In genomic region chr4:32521361-32521740, GRCm38 (mm10) we compare ENCODE assay signal across 10 mouse cellular contexts.
DNase-seq lines count a peak whose midpoint lies in the region; ATAC-seq lines count a peak whose summit lies in the region.
"Had no signal": no experiment of that assay in that cellular context is flagged by ENCODE, and none has a peak within 500 bp of the region (broad histone marks: within the 10 kb centered on the region; RNA-seq: fewer than 3 reads in every experiment).

No protein-coding gene starts in this region.

- DNase-seq in heart, postnatal 14 days, result no peak
- DNase-seq in embryonic facial prominence, embryonic 11.5 days (ENCODE audit: low spot score), result no peak
- no peak for DNase-seq in limb, embryonic 11.5 days (ENCODE audit: low spot score)
- DNase-seq in gastrocnemius, postnatal 4 days (ENCODE audit: low spot score in 2 of 2), result no peak
- no peak for DNase-seq in spleen, adult 18-20 months
- DNase-seq: cerebellum, postnatal 14 days; lung, adult 2 months had no signal

- H3K4me2 ChIP-seq in heart, embryonic 12.5 days, result no peak overlapping the region
- 0 out of 2 replicates have a peak overlapping the region, but pooled peaks have one; percentile 10 for H3K4me2 ChIP-seq in kidney, embryonic 16.5 days (replicated peaks; ENCODE audit: low read depth, low read length)
- no peak overlapping the region for H3K4me2 ChIP-seq in kidney, embryonic 14.5 days (replicated peaks; ENCODE audit: low read depth, low read length)
- H3K4me2 ChIP-seq in embryonic facial prominence, embryonic 11.5 days (ENCODE audit: low read depth, low read length), result no peak overlapping the region
- no peak overlapping the region for H3K4me2 ChIP-seq in limb, embryonic 11.5 days (ENCODE audit: low read depth, severe bottlenecking)

- intact Hi-C loops in heart, postnatal 14 days (cut with DNase I), result no loop called here

- peak overlapping the region; percentile 58; the same call in 1 of the 2 replicates for H3K27ac ChIP-seq in heart, embryonic 12.5 days (ENCODE audit: poor library complexity, severe bottlenecking)
- H3K27ac ChIP-seq in kidney, embryonic 16.5 days (ENCODE audit: low read length), result peak overlapping the region; percentile 67; the same call in 1 of the 2 replicates
- no peak overlapping the region for H3K27ac ChIP-seq in kidney, embryonic 14.5 days (ENCODE audit: low read depth, low read length)
- peak overlapping the region; percentile 2; the same call in 1 of the 2 replicates for H3K27ac ChIP-seq in embryonic facial prominence, embryonic 11.5 days (replicated peaks; ENCODE audit: low read depth, low read length)
- 0 out of 2 replicates have a peak overlapping the region, but pooled peaks have one; percentile 33 for H3K27ac ChIP-seq in limb, embryonic 11.5 days (replicated peaks; ENCODE audit: low read depth, low read length)

- 68% methylated on average over 6 of the region's 6 CpGs for WGBS in heart, embryonic 12.5 days
- WGBS in kidney, embryonic 16.5 days, result 50% methylated on average over 6 of the region's 6 CpGs
- WGBS in kidney, embryonic 14.5 days, result 42% methylated on average over 6 of the region's 6 CpGs
- 33% methylated on average over 6 of the region's 6 CpGs for WGBS in embryonic facial prominence, embryonic 11.5 days
- 40% methylated on average over 6 of the region's 6 CpGs for WGBS in limb, embryonic 11.5 days

- no peak overlapping the region for H3K4me3 ChIP-seq in heart, embryonic 12.5 days
- no peak overlapping the region for H3K4me3 ChIP-seq in kidney, embryonic 16.5 days (ENCODE audit: low read length)
- H3K4me3 ChIP-seq in kidney, embryonic 14.5 days (ENCODE audit: low read length), result no peak overlapping the region
- H3K4me3 ChIP-seq in embryonic facial prominence, embryonic 11.5 days (ENCODE audit: low read depth, low read length), result no peak overlapping the region
- no peak overlapping the region for H3K4me3 ChIP-seq in limb, embryonic 11.5 days (ENCODE audit: low read depth, low read length)

- H3K9me3 ChIP-seq in heart, embryonic 12.5 days (replicated peaks), result no peaks in the 10 kb centered on the region
- H3K9me3 ChIP-seq in kidney, embryonic 16.5 days (ENCODE audit: low read length), result no peaks in the 10 kb centered on the region
- no peaks in the 10 kb centered on the region for H3K9me3 ChIP-seq in kidney, embryonic 14.5 days (ENCODE audit: control insufficient read depth, low read length)
- H3K9me3 ChIP-seq in embryonic facial prominence, embryonic 11.5 days (replicated peaks; ENCODE audit: control insufficient read depth, low read length), result no peaks in the 10 kb centered on the region
- no peaks in the 10 kb centered on the region for H3K9me3 ChIP-seq in limb, embryonic 11.5 days (ENCODE audit: control insufficient read depth, low read length)

- no peak overlapping the region for H3K9ac ChIP-seq in heart, embryonic 12.5 days
- H3K9ac ChIP-seq in kidney, embryonic 16.5 days (replicated peaks; ENCODE audit: low read length), result no peak overlapping the region
- H3K9ac ChIP-seq in kidney, embryonic 14.5 days (ENCODE audit: low read depth, low read length), result no peak overlapping the region
- no peak overlapping the region for H3K9ac ChIP-seq in embryonic facial prominence, embryonic 11.5 days (replicated peaks; ENCODE audit: low read length)
- no peak overlapping the region for H3K9ac ChIP-seq in limb, embryonic 11.5 days (ENCODE audit: low read length)

- H3K36me3 ChIP-seq in heart, embryonic 12.5 days, result no peaks in the 10 kb centered on the region
- H3K36me3 ChIP-seq in kidney, embryonic 16.5 days (ENCODE audit: insufficient read depth, low read length), result no peaks in the 10 kb centered on the region
- H3K36me3 ChIP-seq in kidney, embryonic 14.5 days (ENCODE audit: control insufficient read depth, insufficient read depth, low read length), result no peaks in the 10 kb centered on the region
- H3K36me3 ChIP-seq in embryonic facial prominence, embryonic 11.5 days (replicated peaks; ENCODE audit: control insufficient read depth, insufficient read depth, low read depth, low read length), result no peaks in the 10 kb centered on the region
- H3K36me3 ChIP-seq in limb, embryonic 11.5 days (ENCODE audit: control insufficient read depth, insufficient read depth, low read length), result no peaks in the 10 kb centered on the region

- H3K27me3 ChIP-seq in heart, embryonic 12.5 days (replicated peaks), result no peaks in the 10 kb centered on the region
- H3K27me3 ChIP-seq in kidney, embryonic 16.5 days (ENCODE audit: insufficient read depth, low read length), result no peaks in the 10 kb centered on the region
- H3K27me3 ChIP-seq in kidney, embryonic 14.5 days (ENCODE audit: control insufficient read depth, insufficient read depth, low read length), result no peaks in the 10 kb centered on the region
- H3K27me3 ChIP-seq in embryonic facial prominence, embryonic 11.5 days (ENCODE audit: control insufficient read depth, insufficient read depth, low read length), result no peaks in the 10 kb centered on the region
- H3K27me3 ChIP-seq in limb, embryonic 11.5 days (ENCODE audit: control insufficient read depth, insufficient read depth, low read length), result no peaks in the 10 kb centered on the region

- peaks cover 70% of the 10 kb centered on the region for H3K4me1 ChIP-seq in heart, embryonic 12.5 days (replicated peaks)
- peaks cover 38% of the 10 kb centered on the region for H3K4me1 ChIP-seq in kidney, embryonic 16.5 days (ENCODE audit: insufficient read depth, low read length)
- peaks cover 11% of the 10 kb centered on the region; the same call in 1 of the 2 replicates for H3K4me1 ChIP-seq in kidney, embryonic 14.5 days (ENCODE audit: control insufficient read depth, insufficient read depth, low read length)
- peaks cover 5% of the 10 kb centered on the region for H3K4me1 ChIP-seq in embryonic facial prominence, embryonic 11.5 days (ENCODE audit: control insufficient read depth, insufficient read depth, low read length)
- peaks cover 40% of the 10 kb centered on the region for H3K4me1 ChIP-seq in limb, embryonic 11.5 days (ENCODE audit: control insufficient read depth, insufficient read depth, low read length)

- no peak for ATAC-seq in heart, embryonic 12.5 days (ENCODE audit: insufficient number of reproducible peaks, low FRiP score)
- ATAC-seq in kidney, embryonic 16.5 days (ENCODE audit: low FRiP score, low TSS enrichment), result no peak
- no peak for ATAC-seq in kidney, embryonic 14.5 days (ENCODE audit: low FRiP score, low TSS enrichment)
- ATAC-seq in embryonic facial prominence, embryonic 11.5 days (replicated peaks; ENCODE audit: insufficient number of reproducible peaks, low FRiP score, low TSS enrichment, low read depth), result no peak
- no peak for ATAC-seq in limb, embryonic 11.5 days (ENCODE audit: insufficient number of reproducible peaks, low FRiP score, low TSS enrichment, low read depth)
